Mouse (Mus musculus) kidney, postnatal 10 days (tissue): ENCODE results near the gene Agtpbp1.

Experiments
- DNase-seq: peaks from one replicate; pipeline ENCODE4 v3.0.0; 2021; ENCODE audit warnings: mixed read lengths

The Agtpbp1 gene

GRCm38 (mm10) chr13:59413885-59414284, 171.1 kb downstream of the Agtpbp1 start:
- DNase-seq: no peak

- no peak for DNase-seq
Observed at GRCm38 (mm10) chr13:59412672-59413071, 172.4 kb downstream of the Agtpbp1 start.

- no peak for DNase-seq
Observed at GRCm38 (mm10) chr13:59407182-59407581, 177.8 kb downstream of the Agtpbp1 start.

DNA sequence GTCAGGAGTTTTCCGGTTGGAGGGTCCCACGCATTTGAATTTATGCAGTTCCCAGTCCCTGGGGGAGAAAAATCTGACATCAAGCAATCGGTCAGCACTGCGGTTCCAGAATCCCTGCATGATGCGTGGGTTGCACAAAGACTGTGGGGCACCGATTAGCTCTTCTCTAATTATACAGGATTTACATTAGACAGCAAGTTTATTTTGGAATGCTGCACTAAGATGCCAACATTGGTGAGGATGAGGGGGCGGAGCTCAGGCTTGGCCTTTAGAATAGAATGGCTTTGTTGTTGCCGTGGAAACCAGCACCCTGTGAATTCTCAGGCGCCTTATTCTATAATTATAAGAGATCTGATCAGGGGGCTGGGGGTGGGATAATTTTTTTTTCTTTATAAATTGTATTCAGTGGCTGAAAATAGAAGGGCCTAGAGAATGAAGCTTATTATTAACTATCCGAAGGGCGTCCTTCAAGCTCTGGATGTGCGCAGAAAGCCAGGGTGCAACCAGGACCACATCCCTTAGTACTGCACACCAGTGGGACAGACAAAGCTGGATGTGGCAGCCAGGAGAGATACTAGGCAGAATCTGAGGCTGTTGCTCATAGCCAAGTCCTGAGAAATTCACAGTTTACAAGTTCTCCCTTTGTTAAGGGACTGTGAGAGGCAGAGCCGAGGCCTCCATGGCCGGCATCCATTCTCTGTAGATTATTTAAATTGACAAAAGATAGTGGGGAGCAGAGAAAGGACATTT, 182.8 kb downstream of the Agtpbp1 start:
- DNase-seq: no peak

DNA sequence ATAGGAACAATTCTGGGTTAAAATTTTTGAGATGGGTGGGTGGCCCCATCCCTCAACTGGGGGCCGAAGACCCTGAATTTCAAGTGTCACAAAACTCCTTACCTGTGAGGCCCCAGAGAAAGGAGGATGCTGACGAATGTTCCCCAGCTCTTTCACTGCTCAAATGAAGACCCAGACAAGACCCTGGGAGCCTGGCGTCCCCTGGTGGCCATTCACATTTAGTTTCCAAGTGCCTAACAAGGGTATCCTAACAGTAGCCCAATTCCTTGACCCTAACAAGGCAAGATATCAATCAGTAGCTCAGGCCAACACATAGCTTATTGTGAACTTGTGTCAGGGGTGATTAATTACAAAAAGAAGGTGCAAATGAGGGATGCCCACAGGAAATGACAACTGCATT, 187.5 kb downstream of the Agtpbp1 start:
- DNase-seq: peak; percentile 71
